Mouse (Mus musculus): ENCODE measurements at regions not wholly inside any gene's neighbourhood (a gene's known extent, or its start where the extent isn't known, plus 50 kb on each side); places are given as distances from the start of the nearest gene placed in this dataset.

- no peak for TF ChIP-seq POLR2A (IDR thresholded peaks at IDR 0.05; ENCODE audit: control insufficient read depth, extremely low read depth, insufficient read depth, low read length, poor library complexity)
- TF ChIP-seq CTCF (IDR thresholded peaks at IDR 0.05; ENCODE audit: borderline replicate concordance, control insufficient read depth, extremely low read depth, insufficient read depth, low read length, poor library complexity): no peak
Observed at GRCm38 (mm10) chr12:110188641-110189328, 90.1 kb upstream of the Dio3 start.

Measured in thymus, adult 2 months (tissue).